Mouse (Mus musculus) cerebellum, adult 2 months (tissue): ENCODE measurements around the gene Spsb4.

Source experiments
- CTCF ChIP-seq: fragments of 200-500 bp; IDR thresholded peaks from 2 replicates; pipeline ENCODE4 v1.5.1; 2011; ENCODE audit warnings: low read depth, mild to moderate bottlenecking, control low read depth, low read length, moderate library complexity, borderline replicate concordance; ENCODE audit not compliant: insufficient read depth
- POLR2A ChIP-seq: fragments of 200-500 bp; IDR thresholded peaks from 2 replicates; pipeline ENCODE4 v1.6.1; 2011; ENCODE audit warnings: low read length, control low read depth, borderline replicate concordance; ENCODE audit not compliant: insufficient read depth

DNA sequence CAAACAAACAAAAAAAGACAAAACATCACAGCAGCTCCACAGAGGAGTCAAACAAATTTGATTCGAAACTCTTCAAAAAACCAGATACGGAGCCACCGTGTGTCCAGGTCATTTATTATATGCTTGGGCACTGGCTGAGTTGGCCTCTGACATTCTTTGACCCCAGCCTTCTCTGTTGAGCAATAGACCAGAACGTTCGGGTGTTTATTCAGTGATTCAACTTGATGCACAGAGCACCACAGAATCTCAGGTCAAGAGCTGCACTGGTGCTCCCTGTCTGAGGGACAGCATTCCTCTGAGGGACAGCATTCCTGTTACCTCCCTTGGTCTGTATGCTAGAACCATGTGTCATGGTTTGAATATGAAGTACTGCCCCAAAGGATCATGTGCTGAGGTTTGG is 125.1 kb downstream of the Spsb4 start:
- TF ChIP-seq CTCF = no peak
- no peak for TF ChIP-seq POLR2A
